Mouse (Mus musculus) megakaryocyte, adult 5-6 weeks (primary cell): ENCODE data around the gene Ugt1a8. TPM values are rescaled to one million over a fixed set of nuclear protein-coding genes. Genes with fewer than 3 reads are reported as not detected.

Source experiments
- ATAC-seq: 2 replicates; pipeline ENCODE4 v1.8.0; 2016; ENCODE audit warnings: mild to moderate bottlenecking, inconsistent platforms; ENCODE audit not compliant: poor library complexity, severe bottlenecking
- total RNA-seq, 2 experiments: library from RNA; stranded (forward) in 1 of 2; stranded (reverse) in 1 of 2; fragments of 153-499, 151-499 nt in 1 of 2; fragments of 221-1000, 200-1000 nt in 1 of 2; gene quantifications; 2 replicates each; pipeline versions ENCODE4 v1.2.3 to v1.2.4; 2015 to 2017

Gene Ugt1a8
- total RNA-seq, 2 experiments from 2014 or later, result not detected

DNA sequence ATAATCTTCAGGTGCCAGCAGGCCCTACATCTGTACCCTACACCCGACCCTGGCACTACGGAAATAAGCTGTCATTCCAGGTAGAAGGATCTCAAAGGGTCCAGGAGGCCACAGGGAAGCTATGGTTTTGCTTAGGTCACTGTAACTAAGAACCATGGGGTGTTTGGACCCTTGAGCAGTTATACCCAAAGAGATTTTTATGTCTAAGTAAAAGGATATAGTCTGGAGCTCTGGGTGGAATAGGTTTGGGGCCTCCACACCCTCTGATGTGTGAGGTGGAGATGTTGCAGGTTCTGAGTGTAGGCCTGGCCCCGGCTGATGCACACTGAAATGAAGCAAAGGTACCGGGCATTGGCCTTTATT lies 146.6 kb downstream of the Ugt1a8 start:
- ATAC-seq, result no peak

DNA sequence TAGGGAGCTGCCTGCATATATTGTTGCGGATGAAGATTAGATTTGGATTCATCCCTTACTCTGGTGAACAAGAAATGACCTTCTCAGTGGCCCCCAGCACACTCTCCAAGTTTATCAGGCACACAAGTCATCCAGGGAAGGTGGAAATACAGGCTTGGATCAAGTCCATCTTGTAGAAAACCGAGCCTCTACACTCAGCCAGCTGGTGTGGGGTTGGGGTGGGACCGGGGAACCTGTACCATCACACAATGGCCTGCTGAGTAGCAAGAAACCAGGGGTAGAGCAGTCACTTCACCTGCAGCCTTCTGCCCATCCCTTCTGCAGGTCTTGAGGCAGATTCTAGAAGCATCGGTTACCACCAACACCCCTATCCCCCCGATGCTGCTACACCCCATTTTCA lies 147.0 kb downstream of the Ugt1a8 start:
- no peak for ATAC-seq

DNA sequence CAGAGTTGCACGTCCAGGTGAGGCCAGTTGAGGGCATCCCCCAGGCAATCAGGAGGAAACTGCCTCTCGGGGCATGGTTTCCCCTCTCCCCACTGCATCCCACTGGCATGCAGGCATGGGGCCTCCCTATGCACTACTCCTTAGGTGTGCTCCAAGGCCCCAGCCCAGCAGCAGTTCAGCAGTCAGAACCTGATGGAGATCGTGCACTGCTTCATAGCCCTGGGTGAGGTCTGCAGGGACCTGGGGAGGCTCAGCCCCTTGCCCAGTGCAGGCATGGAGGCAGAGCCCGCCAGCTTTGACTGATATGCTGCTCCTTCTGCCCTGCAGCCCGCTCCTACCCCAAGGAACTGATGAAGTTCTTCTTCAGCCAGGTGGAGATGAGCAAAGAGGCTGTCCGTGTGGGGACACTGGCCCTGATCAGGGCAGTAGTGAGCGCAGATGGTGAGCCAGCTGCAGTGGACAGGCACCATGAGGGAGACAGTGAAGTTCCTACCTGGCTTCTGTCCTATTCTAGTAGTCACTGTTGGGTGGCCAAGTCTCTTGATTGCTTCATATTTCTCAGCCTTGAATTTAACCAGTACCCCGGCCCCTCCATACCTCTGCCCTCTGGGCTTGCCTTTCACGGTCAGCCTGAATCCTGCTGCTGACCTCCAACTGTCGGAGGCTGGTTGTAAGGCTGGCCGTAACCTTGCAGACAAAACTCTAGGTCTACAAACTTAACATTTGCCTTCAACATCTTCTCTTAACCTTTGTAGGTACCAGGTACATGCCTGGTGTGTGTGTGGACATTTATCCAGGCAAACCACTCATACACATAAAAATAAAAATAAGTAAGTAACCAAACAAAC lies 147.7 kb downstream of the Ugt1a8 start:
- ATAC-seq, result no peak

DNA sequence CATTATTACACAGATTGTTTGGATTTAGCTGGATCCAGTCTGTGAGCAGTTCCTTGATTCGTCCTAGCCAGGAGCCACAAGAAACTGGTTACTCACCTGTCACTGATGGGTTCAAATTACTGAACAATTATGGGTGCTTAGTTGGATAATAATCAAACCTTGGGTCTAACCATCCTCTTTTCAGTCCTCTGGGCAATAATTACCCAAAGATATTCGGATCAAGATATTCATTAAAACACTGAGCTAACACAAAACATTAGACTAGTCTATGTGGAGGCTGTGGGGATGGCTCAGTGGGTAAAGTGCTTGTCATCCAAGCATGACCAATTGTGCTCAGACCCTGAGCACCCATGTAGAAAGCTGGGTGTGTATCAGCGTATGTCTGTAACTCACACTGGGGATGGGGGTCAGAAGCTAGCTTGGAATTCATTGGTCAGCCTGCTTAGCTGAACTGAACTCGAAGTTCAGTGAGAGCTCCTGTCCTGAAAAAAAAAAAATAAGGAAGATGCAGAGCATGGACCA lies 148.3 kb downstream of the Ugt1a8 start:
- ATAC-seq, result no peak

DNA sequence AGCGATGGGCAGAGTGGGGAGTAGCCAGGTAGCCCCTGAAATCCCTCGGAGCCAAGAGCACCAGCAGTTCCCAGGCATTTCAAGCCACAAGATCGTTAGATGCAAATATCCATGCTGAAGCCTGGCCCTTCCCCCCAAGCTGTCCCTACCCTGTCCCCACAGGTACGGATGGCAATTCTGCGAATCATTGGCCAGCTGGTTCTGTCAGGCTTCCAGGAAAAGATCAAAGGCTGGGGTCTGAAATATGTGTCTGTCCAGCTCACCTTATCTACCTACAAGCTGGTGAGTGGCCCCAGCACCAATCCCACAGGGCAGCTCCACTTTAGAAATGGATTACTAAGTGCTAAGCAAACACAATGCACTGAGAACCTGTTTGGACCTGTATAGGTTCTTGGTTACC lies 149.7 kb downstream of the Ugt1a8 start:
- no peak for ATAC-seq

DNA sequence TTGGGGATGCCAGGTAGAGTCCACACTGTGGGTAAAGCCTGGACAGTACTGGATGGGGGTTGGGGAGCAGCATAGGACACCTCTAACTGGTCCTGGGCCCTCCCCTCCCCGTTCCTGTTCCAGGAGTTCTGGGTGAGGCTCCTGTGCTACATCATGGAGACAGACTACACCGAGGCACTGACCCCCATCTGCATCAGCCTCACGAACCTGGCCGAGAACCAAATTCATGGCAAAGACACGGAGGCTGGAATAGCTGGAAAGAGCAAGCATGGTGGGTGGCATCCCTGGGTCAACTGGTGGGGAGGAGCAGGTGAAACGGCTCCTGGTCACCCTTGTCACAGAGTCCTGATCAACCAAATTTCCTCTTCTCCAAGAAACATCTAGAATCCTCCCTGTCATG lies 151.2 kb downstream of the Ugt1a8 start:
- no peak for ATAC-seq

DNA sequence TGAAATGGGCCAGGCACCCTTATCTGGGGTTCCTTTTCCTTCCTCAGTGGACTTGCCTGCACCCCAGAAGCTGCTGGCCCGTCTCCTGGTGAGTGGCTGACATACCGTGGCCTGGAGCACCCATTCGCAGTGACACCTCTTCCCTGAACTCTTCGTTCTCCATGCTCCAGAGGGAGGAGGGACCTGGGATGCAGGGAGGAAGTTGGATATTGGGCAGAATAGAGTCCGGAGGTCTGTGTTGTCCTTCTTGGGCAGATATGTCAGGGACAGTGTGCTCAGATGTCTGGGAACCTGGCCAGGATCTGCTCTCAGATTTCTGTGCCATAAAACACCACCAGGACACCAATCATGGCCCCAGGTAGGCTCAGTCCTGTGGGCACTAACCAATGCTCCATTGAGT lies 152.5 kb downstream of the Ugt1a8 start:
- no peak for ATAC-seq

DNA sequence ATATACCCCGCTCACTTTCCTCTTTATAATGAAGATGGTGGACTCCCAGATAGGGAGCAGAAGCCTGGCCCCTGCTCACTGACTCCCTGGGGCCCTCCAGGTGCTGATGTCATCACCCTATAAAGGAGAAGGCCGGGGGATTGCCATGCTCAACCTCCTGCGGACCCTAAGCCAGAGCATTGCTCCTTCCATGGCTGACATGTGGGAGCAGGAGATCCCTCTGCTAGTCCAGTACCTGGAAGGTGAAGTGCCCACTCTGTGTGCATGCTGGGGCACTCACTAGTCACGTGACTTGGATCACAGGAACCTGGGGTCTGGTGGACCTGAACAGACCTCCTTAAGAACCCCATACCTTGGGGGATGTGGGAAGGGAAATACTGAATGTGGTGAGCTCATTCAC lies 153.0 kb downstream of the Ugt1a8 start:
- ATAC-seq, result no peak

DNA sequence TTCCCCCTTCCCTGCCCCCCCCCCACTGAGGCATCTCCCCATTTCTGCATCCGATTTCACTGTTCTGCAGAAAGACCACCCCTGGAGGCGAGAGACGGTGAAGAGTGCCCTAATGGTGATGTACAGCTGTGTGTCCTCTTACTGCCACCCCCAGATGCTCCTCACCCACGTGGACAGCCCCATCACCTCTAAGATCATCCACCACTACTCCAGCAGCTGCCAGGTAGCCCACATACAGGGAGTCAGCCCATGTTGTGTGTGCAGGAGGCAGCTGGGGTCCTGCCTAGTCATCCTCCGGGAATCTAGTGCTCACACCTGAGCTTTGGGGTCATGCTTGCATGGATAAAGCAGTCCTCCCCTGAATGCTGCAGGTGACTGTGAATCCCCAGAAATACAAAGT lies 156.2 kb downstream of the Ugt1a8 start:
- ATAC-seq, result no peak

DNA sequence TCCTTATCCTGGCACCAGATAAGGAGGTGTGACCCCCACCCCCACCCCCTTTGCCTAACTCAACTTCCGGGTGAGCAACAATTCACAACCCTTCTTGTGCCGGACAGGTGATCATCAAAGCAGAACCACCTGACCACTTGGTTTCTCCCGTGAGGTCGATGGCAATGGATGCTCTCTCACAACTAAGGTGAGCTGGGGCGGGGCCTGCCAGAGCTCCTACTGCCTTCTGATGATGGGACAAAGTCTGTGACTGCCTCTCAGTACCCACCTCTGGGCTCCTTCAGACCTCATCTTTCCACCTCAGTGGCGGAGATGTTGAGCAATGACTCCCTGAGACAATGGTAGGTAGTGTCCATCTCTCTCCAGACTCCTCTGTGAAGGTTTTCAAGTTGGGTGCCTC lies 158.3 kb downstream of the Ugt1a8 start:
- ATAC-seq, result no peak

DNA sequence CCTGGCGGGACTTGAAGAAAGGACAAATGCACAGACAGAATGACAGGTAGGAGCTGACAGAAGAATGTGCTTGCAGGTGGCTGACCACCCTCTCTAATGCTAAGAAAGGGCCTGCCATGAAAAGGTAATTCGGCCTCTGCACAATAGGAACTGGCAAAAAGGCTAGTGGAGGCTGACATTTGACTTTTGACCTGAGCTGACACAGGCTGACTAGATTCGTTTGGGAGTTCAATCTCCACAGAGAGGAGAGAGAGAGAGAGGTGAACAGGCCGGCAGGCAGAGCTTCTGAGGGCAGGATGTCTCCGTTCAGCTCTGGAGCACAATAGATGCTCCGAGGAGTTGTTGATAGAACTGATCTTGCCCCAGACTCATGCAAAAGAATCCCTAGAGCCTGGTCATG lies 158.8 kb downstream of the Ugt1a8 start:
- ATAC-seq, result no peak

DNA sequence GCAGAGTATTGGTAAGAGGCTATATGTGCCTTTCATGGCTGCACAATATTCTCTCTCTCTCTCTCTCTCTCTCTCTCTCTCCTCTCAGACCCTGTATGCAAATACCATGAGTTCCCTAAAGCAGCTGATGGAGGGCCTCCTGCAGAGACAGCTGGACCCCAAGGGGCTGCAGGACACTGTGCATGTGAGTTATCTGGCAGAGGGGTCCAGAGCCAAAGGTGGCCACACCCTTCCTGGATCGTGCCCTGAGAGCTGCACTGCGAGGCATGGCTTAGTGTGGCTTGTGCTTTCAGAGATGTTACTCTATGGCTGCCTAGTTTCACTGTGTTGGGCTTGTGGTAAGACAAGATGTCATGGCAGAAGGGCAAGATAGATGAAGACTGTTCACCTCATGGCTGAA lies 160.0 kb downstream of the Ugt1a8 start:
- ATAC-seq, result no peak

DNA sequence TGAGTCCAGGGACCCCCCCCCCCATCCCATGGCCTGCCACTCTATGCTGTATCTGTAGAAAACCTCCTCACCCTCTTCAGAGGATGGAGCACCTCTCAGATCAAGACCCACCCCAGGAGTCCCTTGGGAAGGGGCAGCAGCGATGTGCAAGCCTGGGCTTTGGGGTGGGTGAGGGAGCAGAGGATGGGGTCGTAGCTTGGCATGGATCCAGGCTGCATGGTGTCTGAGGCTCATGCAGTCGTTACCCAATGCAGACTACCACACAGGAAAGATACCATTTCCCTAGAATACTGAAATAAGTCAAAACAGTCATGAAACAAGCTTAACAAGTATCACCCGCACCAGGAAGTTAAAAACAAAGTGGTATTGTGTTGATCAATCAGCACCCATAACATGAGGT lies 161.0 kb downstream of the Ugt1a8 start:
- ATAC-seq, result peak; percentile 20

DNA sequence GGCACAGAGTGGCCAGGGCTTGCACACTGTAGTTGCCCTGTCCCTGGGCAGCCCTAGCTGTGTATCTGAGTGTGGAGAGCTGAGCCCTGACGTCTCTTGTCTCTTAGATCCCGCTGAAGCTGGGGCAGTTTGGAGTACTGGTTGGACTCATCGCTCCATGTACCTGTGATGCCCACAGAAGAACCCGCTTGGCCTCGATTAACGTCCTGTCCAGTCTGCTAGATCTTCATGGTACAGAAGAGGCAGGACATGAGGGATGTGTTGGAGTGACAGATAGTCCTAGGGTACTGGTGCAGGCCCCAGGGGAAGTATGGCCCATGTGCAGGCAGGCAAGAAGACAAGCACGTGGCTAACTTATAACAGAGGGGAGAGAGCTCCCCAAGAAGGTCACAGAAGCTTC lies 162.0 kb downstream of the Ugt1a8 start:
- no peak for ATAC-seq

DNA sequence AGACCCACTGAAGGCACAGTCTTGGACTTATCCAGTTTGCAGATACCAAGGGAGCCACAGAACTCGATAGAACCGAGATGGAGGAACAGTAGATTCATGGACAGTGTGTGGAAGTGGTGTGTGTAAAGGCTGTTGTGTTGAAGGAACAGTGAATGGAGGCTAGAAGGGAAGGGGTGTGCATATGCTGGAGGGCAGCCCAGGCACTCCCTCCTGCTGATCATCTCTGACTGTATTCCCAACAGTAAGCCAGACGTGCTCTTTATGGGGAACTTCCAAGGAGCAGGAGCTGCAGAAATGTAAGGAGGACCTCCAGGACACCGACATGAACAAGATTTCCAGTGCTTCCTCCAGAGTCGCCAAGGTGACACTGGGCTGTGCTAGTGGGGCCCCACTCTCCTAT lies 162.4 kb downstream of the Ugt1a8 start:
- ATAC-seq, result no peak

DNA sequence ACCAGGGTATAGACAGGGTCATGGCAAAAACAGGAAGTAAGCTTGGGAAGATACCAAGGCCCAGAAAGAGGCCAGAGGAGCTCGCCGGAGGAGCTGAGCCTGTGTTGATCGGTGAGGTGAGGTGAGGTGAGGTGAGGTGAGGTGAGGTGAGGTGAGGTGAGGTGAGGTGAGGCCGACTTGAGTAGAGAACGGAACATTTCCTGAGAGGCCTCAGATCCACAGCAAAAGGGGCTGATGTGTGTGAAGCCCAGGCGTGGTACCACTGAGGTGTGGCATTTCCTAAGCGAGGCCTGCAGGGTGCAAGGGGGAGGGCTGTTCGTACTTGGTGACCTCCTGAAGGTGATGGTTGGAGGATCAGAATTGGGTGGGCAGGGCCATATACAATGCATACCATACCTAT lies 165.5 kb downstream of the Ugt1a8 start:
- ATAC-seq, result 0 out of 2 replicates have a peak, but pooled peaks have one; percentile 10

DNA sequence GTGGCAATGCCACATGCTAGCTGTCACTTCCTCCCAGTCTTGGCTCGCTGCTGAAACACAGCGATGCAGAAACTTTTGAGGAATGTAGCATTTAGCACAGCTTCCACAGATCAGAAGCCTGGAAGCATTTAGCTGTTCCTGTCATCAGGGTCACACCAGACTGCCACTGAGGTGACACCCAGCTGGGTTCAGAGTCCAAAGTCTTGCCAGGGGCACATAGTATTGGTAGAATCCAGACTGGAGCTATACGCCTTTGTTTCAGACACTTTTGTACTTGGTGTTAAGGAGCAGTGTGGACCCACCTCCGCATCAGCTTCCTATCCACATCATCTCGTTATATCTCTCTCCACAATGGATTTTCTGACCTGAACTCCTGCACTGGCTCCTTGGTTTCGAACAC lies 165.9 kb downstream of the Ugt1a8 start:
- ATAC-seq, result no peak

DNA sequence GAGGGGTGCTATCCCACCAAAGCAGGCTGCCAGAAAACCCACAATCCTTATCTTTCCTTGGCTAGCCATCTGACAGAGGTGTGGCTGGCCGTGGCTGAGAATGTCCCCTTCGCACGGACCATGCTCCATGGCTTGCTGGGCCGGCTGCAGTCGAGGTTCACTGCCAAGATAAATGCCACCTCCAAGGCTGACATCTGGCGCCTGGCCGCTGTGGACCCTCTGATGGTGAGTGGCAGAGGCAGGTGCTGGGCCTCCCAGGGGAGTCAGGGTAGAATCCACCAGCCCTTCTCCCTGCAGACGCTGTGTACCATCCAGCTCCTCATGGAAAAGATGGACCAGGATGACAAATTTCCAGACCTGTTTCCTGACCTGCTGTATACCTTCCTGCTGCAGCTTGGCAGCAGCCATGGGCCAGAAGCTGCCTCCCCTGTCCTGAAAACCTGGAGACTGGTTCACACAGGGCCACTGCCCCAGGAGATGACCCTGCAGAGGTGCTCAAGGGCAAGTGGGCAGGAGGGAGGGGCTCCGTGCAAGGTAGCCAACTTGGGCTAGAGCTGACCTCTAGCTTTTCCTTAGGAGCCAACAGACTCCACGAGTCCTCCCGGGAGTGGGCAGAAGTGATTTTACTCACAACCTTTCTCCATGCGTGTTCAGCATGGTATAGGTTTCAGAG lies 167.3 kb downstream of the Ugt1a8 start:
- no peak for ATAC-seq

DNA sequence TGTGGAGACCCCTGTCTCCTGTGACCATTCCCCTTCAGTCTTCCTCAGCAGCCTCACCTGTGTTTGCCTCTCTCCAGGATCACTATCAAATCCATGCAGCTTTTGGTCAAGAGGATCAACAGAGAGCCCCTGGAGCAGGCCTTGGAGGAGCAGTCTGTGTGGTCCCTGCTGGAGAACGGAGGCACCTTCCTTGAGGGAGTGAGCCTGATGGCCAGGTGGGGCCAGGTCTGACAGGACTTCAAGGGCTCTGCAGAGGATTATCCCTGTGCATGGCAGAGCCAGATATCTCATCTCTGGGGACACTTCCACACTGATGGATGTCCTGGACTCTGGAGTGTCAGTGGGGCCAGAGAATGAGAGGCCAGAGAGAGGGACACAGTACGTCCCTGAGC lies 167.8 kb downstream of the Ugt1a8 start:
- ATAC-seq, result no peak

DNA sequence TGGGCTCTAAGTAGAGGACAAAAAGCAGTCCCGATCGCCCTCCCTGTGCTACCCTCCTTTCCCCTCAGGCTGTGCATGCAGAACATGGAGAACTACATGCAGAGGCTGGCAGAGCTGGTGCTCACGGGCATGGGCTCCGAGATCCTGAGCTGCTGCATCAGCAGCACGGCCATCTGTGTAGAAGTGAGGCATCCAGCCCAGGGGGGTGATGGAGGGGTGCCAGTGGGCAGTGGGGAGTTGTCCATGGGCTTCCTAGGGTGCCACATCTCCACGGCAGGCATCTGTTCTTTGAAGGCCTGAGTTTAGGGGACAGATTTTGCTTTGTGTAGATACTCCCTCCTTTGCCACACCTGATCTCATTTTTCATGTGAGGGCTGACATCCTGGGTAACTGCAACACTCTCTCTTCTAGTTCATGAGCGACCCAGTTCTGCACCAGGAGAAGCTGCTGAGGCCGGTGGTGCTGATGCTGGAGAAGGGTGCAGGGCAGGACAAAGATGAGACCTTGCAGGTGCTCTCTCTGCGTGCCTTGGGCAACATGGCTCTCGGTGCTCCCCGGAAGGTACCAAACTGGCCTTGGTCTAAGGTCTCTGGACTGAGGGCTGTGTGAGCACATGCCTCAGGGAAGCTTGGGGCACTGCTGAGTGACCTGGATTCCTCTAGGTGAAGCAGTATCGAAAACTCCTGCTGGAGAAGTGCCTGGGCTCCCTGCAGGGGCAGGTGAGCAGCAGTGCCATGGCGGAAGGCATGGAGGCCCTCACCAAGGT lies 168.6 kb downstream of the Ugt1a8 start:
- no peak for ATAC-seq

DNA sequence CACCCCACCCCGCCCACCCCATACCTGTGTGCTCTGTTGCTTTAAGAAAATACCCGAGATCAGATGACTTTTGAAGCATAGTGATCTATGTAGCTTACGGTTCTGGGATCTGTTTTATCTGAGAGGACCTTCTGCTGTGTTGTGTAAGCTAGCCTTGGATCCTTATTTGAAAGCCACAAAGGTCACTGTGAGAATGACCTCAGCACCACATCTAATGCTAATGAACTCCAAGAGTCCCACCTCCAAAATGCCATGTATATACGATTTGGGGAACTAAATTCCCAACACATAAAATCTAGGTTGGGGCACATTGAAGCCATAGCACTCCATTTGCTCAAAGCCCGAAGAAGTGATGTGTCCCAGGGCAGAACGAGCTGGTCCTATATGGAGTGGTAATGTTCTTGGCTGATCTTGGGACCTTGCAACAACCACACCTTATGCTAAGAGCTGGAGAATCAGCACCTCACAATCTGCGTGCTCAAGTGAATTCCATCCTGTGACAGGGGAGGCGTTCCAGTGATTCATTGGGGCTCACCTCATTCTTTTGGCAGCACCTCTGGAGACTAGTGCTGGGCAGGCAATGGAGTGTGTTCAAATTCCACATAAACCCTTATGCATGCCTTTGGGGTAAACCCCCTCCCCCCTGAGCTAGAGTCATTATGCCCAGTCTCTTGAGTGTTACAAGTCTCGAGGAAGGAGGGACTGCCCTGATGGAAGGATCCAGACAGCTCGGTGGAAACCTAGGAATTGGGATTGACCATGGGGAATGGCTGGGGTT lies 169.5 kb downstream of the Ugt1a8 start:
- ATAC-seq, result no peak
